In the genomic region with DNA sequence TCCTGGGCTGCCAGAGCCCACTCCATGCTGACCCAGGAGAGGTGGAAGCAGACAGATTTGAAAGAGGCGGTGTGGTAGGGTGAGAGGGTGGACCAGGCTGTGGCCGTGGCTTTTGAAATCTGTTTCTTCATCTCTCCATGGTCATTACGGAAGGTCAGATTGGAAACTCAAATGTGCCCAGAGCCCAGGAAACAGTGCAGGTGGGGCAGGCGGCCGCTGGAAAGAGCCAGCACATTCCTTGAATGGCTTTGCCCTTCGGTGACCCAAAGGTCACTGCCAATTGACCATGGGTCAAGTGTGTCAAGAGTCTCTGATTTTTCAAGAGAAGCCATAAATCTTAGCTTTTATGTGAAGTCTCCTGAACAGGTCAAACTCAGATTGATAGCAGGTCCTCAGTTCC, we compare ENCODE assay signal across 21 mouse cellular contexts. TPM values are rescaled to one million over a fixed set of nuclear protein-coding genes. Genes with fewer than 3 reads are reported as not detected.
"Had no signal": no experiment of that assay in that cellular context is flagged by ENCODE, and none has a peak within 500 bp of the region (broad histone marks: within the 10 kb centered on the region; RNA-seq: fewer than 3 reads in every experiment).

No protein-coding gene starts in this region.

- H3K9ac ChIP-seq: limb, embryonic 12.5 days; limb, embryonic 15.5 days; liver, embryonic 14.5 days; lung, embryonic 15.5 days had no signal

- H3K4me3 ChIP-seq: limb, embryonic 12.5 days; limb, embryonic 15.5 days; lung, embryonic 15.5 days; midbrain, embryonic 10.5 days had no signal

- H3K4me2 ChIP-seq: limb, embryonic 15.5 days; liver, embryonic 11.5 days; lung, embryonic 15.5 days had no signal

- H3K9me3 ChIP-seq: limb, embryonic 12.5 days; limb, embryonic 15.5 days; lung, embryonic 15.5 days; midbrain, embryonic 10.5 days had no signal

- DNase-seq: kidney, adult 11 months; kidney, adult 9 months; kidney, postnatal 10 days; kidney, postnatal 4 days; left cerebral cortex, postnatal 4 days; lung, adult 18-20 months; lung, postnatal 10 days; midbrain, embryonic 14.5 days; thymus, adult 2 months; thymus, postnatal 14 days; thymus, postnatal 4 days had no signal

- H3K36me3 ChIP-seq: limb, embryonic 12.5 days; limb, embryonic 15.5 days; lung, embryonic 15.5 days; midbrain, embryonic 10.5 days had no signal

- H3K27ac ChIP-seq: limb, embryonic 12.5 days; limb, embryonic 15.5 days; liver, embryonic 14.5 days; lung, embryonic 15.5 days; macrophage; midbrain, embryonic 10.5 days; stomach, postnatal 0 days had no signal

RNA-seq across cellular contexts. Expression of a gene that starts 17.1 kb away (rescaled TPM):
- total RNA-seq: megakaryocyte, adult 5-6 weeks had no signal
- polyA plus RNA-seq: limb, embryonic 12.5 days; macrophage; spleen, adult 2 months had no signal

RNA-seq across cellular contexts. Expression of a gene that starts 19.6 kb away (rescaled TPM):
- total RNA-seq: megakaryocyte, adult 5-6 weeks had no signal
- polyA plus RNA-seq: macrophage had no signal
